Mouse (Mus musculus) bone marrow macrophage, adult 2 months (primary cell): ENCODE measurements around the gene Ntmt1.

Experiments used
- CTCF ChIP-seq: IDR thresholded peaks from 2 replicates; pipeline ENCODE4 v1.5.1; 2012; ENCODE audit warnings: low read depth, mild to moderate bottlenecking, low read length, moderate library complexity
- POLR2A ChIP-seq: IDR thresholded peaks from 2 replicates; pipeline ENCODE4 v1.6.1; 2012; ENCODE audit warnings: mild to moderate bottlenecking, low read depth, low read length, borderline replicate concordance

GRCm38 (mm10) chr2:30795889-30796275 lies 11.7 kb upstream of the Ntmt1 start:
- TF ChIP-seq POLR2A: no peak
- no peak; the same call in 1 of the 2 replicates for TF ChIP-seq CTCF
